In the genomic region with DNA sequence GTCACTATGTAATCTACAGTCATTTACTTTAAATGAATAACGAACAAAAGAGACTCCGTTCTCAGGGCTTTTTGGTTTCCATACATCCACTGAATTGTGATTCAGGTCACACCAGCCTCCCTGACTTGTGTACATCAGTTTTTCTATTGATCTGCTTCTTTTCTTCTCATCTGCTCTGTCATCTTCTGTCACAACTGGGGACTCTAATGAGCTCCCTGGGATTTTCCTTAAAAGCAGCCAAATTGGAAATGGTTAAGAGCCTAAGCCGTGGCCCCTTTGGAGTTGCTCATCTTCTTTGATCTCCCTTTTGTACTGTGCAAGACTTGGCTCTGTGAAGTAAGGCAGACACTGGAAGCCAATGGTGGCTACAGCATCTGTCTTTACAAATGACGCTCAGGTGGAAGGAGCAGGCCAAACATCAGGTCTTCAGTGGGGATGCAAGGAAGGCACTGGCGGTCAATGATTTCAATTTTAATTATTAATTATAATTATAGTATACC, we compare ENCODE assay signal across 17 mouse cellular contexts. TPM values are rescaled to one million over a fixed set of nuclear protein-coding genes. Genes with fewer than 3 reads are reported as not detected.
"Had no signal": no experiment of that assay in that cellular context is flagged by ENCODE, and none has a peak within 500 bp of the region (broad histone marks: within the 10 kb centered on the region; RNA-seq: fewer than 3 reads in every experiment).

No protein-coding gene starts in this region.

- H3K9me3 ChIP-seq: limb, embryonic 12.5 days; limb, embryonic 15.5 days had no signal

- H3K36me3 ChIP-seq: limb, embryonic 12.5 days; limb, embryonic 15.5 days had no signal

- H3K9ac ChIP-seq: limb, embryonic 12.5 days; limb, embryonic 15.5 days; liver, embryonic 14.5 days; liver, postnatal 0 days; lung, embryonic 14.5 days had no signal

- H3K27ac ChIP-seq: limb, embryonic 12.5 days; limb, embryonic 15.5 days; liver, embryonic 14.5 days; macrophage had no signal

- H3K27me3 ChIP-seq: limb, embryonic 12.5 days; limb, embryonic 15.5 days had no signal

- H3K4me2 ChIP-seq: limb, embryonic 12.5 days; limb, embryonic 15.5 days; liver, embryonic 11.5 days; lung, embryonic 14.5 days had no signal

- DNase-seq: kidney, adult 18-20 months; kidney, adult 9 months; kidney, postnatal 14 days; kidney, postnatal 4 days; left cerebral cortex, postnatal 4 days; liver, postnatal 0 days; lung, embryonic 14.5 days; thymus, adult 18-20 months; thymus, postnatal 14 days; thymus, postnatal 4 days had no signal

- ATAC-seq: liver, postnatal 0 days; lung, postnatal 0 days had no signal

- H3K4me3 ChIP-seq: limb, embryonic 12.5 days; limb, embryonic 15.5 days had no signal

RNA-seq across cellular contexts. Expression of a gene that starts 27.6 kb away (rescaled TPM):
- polyA plus RNA-seq: macrophage; spleen, adult 2 months had no signal
